Mouse (Mus musculus) layer of hippocampus, adult 2 months (tissue): Measurements from ENCODE around the gene Hpse2. TPM values are rescaled to one million over a fixed set of nuclear protein-coding genes. Genes with fewer than 3 reads are reported as not detected.

Experiments used
- DNase-seq, 2 experiments: peaks; one replicate each; pipeline ENCODE4 v3.0.0; 2022; ENCODE audit warnings: low spot score in 2 of 2
- H3K27ac ChIP-seq: fragments of 200-600 bp; 2 replicates; pipeline ENCODE4 v1.8.1; 2022
- H3K4me3 ChIP-seq: fragments of 200-600 bp; 2 replicates; pipeline ENCODE4 v1.8.1; 2022; ENCODE audit warnings: mild to moderate bottlenecking
- CTCF ChIP-seq: fragments of 200-600 bp; conservative IDR thresholded peaks from 2 replicates; pipeline ENCODE4 v1.8.1; 2022; ENCODE audit warnings: antibody characterized with exemption, mild to moderate bottlenecking, moderate library complexity
- total RNA-seq, 2 experiments: library from RNA; stranded (reverse); gene quantifications; 2 replicates each; pipeline ENCODE4 v1.2.3; 2021

The Hpse2 gene
- total RNA-seq, 2 experiments from 2014 or later = 0.15 to 0.33 TPM

GRCm38 (mm10) chr19:42857096-42857495 lies 531.1 kb downstream of the Hpse2 start:
- DNase-seq = no peak
- Histone ChIP-seq H3K4me3 (no peak overlapping the region), H3K27ac (no peak overlapping the region)
- TF ChIP-seq CTCF = no peak

- DNase-seq = no peak
- Histone ChIP-seq H3K27ac (no peak overlapping the region), H3K4me3 (no peak overlapping the region)
- no peak for TF ChIP-seq CTCF
Observed at GRCm38 (mm10) chr19:42855649-42856048, 532.5 kb downstream of the Hpse2 start.

- Histone ChIP-seq H3K4me3 (no peak overlapping the region), H3K27ac (no peak overlapping the region)
- DNase-seq = no peak
- no peak for TF ChIP-seq CTCF
Observed at GRCm38 (mm10) chr19:42850444-42850843, 537.7 kb downstream of the Hpse2 start.

- DNase-seq = no peak
- TF ChIP-seq CTCF = no peak
- H3K27ac ChIP-seq = no peak overlapping the region
- H3K4me3 ChIP-seq = no peak overlapping the region
Observed at GRCm38 (mm10) chr19:42839621-42840294, 548.4 kb downstream of the Hpse2 start.

GRCm38 (mm10) chr19:42839118-42839517 lies 549.0 kb downstream of the Hpse2 start:
- DNase-seq = no peak
- no peak for TF ChIP-seq CTCF
- H3K27ac ChIP-seq = no peak overlapping the region
- H3K4me3 ChIP-seq = no peak overlapping the region

- DNase-seq = no peak
- no peak overlapping the region for H3K27ac ChIP-seq
- no peak overlapping the region for H3K4me3 ChIP-seq
- no peak for TF ChIP-seq CTCF
Observed at GRCm38 (mm10) chr19:42838271-42838670, 549.9 kb downstream of the Hpse2 start.

GRCm38 (mm10) chr19:42837591-42837990 lies 550.6 kb downstream of the Hpse2 start:
- no peak overlapping the region for H3K27ac ChIP-seq
- TF ChIP-seq CTCF = no peak
- DNase-seq = no peak
- no peak overlapping the region for H3K4me3 ChIP-seq

GRCm38 (mm10) chr19:42833126-42833525 lies 555.0 kb downstream of the Hpse2 start:
- no peak overlapping the region for H3K27ac ChIP-seq
- no peak for DNase-seq
- H3K4me3 ChIP-seq = no peak overlapping the region
- TF ChIP-seq CTCF = no peak

- TF ChIP-seq CTCF = no peak
- Histone ChIP-seq H3K4me3 (no peak overlapping the region), H3K27ac (no peak overlapping the region)
- no peak for DNase-seq
Observed at GRCm38 (mm10) chr19:42832251-42832650, 555.9 kb downstream of the Hpse2 start.

- no peak for DNase-seq
- H3K27ac ChIP-seq = no peak overlapping the region
- no peak for TF ChIP-seq CTCF
- no peak overlapping the region for H3K4me3 ChIP-seq
Observed at GRCm38 (mm10) chr19:42829196-42829595, 559.0 kb downstream of the Hpse2 start.

GRCm38 (mm10) chr19:42827843-42828242 lies 560.3 kb downstream of the Hpse2 start:
- no peak for TF ChIP-seq CTCF
- no peak overlapping the region for H3K4me3 ChIP-seq
- H3K27ac ChIP-seq = no peak overlapping the region
- no peak for DNase-seq

GRCm38 (mm10) chr19:42820109-42820508 lies 568.0 kb downstream of the Hpse2 start:
- TF ChIP-seq CTCF = no peak
- Histone ChIP-seq H3K4me3 (no peak overlapping the region), H3K27ac (no peak overlapping the region)
- no peak for DNase-seq

- no peak for TF ChIP-seq CTCF
- no peak for DNase-seq
- H3K4me3 ChIP-seq = no peak overlapping the region
- no peak overlapping the region for H3K27ac ChIP-seq
Observed at GRCm38 (mm10) chr19:42817761-42818160, 570.4 kb downstream of the Hpse2 start.

GRCm38 (mm10) chr19:42816261-42816660 lies 571.9 kb downstream of the Hpse2 start:
- no peak for DNase-seq
- Histone ChIP-seq H3K27ac (no peak overlapping the region), H3K4me3 (no peak overlapping the region)
- TF ChIP-seq CTCF = no peak
